Mouse (Mus musculus) cortical plate, adult 2 months (tissue): ENCODE measurements around the gene Clasp2.

Experiments used
- CTCF ChIP-seq: fragments of 200-500 bp; IDR thresholded peaks from 2 replicates; pipeline ENCODE4 v1.5.1; 2011; ENCODE audit warnings: mild to moderate bottlenecking, control low read depth, low read length; ENCODE audit not compliant: insufficient read depth; ENCODE audit errors: extremely low read depth
- POLR2A ChIP-seq: fragments of 200-500 bp; IDR thresholded peaks from 2 replicates; pipeline ENCODE4 v1.6.1; 2011; ENCODE audit warnings: mild to moderate bottlenecking, low read length, control low read depth; ENCODE audit not compliant: insufficient read depth; ENCODE audit errors: extremely low read depth

DNA sequence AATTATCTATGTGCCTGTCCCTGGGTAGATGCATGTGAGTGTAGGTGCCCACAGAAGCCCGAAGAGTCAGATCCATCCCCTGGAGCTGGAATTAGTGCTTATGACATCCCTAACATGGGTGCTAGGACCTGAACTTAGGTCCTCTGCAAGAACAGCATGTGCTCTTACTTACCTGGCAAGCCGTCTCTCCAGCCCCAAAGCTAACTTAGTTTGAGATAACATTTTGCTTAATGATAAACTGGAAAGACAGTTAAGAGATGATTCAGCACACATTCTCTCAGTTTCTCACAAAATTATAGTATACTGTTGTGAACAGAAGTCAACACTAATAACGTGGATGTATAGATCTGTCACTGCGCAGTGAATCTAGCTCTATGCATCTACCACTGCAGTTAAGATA is 225.6 kb downstream of the Clasp2 start:
- TF ChIP-seq POLR2A (no peak), CTCF (no peak)
